Mouse (Mus musculus) heart, adult 8-10 months (tissue): ENCODE data around the gene Pde4d. TPM values are rescaled to one million over a fixed set of nuclear protein-coding genes. Genes with fewer than 3 reads are reported as not detected.

Source experiments
- DNase-seq: peaks from one replicate; pipeline ENCODE4 v3.0.0; 2022; ENCODE audit warnings: low spot score
- total RNA-seq, 4 experiments: library from RNA; stranded (reverse); gene quantifications; 2 replicates each; pipeline ENCODE4 v1.2.4; 2022

The Pde4d gene
- total RNA-seq, 4 experiments from 2014 or later: 35.5 to 45.7 (median 42.5) TPM

DNA sequence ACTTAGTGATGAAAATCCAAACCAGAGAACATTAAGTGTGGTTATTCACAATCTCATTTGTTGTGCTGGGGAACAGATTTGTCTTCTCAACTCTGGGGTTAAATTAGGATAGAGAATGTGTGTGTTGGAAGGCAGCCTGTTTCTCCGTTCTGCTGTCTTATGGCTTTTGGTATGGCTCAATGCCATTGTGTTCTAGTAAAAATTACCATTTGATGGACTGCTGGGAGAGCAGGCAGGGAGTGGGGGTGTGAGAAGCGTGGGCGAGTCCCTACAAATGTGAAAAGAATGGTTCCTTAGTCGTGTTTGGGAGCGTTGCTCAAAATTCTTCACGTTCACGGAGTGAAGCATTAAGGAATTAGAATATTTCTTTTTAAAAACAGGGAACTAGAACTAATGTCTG is 597.4 kb downstream of the Pde4d start:
- no peak for DNase-seq

GRCm38 (mm10) chr13:109052805-109053204 is 603.1 kb downstream of the Pde4d start:
- DNase-seq: no peak

GRCm38 (mm10) chr13:109053242-109054018 is 603.7 kb downstream of the Pde4d start:
- peak; percentile 20 for DNase-seq

DNA sequence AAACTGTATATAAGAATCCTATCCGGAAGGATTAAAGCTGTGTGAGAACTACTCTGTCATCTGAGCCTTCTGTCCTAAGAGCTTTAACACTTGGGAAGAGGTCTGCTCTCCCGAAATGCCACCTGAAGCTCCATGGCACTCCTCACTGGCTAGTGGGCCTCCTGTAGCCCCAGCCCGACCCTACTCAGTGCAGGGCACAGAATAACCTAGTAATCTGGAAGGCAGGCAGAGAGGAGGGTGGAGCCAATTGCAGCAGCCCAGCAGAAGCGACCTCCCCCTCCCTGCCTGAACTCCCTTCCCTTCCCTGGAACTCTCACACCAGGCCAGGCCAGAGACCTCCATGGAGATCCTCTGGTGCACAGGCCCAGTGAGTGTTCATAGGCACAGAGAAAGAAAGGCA is 608.3 kb downstream of the Pde4d start:
- DNase-seq: no peak

DNA sequence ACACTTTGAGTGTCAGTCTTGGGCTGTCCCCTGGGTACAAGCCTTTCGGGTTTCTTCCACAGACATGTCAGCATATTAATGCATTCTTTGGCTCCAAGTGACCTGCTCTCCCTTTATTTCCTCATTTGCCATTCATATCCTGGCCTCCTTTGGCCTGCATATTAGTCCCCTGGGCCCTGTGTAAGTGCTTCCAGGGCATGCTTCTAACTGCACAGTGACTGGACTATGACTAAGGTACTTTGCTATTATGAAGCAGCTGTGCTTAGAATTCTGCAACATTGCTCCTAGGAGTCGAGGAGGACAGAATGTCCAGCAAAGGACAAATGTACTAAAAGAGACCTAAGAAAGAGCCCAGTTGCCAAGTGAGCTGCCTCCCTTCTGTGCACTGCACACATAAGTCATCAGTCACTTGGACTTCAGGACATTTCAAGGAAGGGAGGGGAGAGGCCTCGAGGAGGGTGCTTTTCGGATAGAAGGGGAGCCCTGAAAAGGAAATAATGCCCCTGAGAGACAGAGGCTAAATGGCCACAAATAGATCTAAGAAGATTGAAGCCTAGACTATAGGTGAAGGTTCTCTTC is 616.9 kb downstream of the Pde4d start:
- peak; percentile 11 for DNase-seq

DNA sequence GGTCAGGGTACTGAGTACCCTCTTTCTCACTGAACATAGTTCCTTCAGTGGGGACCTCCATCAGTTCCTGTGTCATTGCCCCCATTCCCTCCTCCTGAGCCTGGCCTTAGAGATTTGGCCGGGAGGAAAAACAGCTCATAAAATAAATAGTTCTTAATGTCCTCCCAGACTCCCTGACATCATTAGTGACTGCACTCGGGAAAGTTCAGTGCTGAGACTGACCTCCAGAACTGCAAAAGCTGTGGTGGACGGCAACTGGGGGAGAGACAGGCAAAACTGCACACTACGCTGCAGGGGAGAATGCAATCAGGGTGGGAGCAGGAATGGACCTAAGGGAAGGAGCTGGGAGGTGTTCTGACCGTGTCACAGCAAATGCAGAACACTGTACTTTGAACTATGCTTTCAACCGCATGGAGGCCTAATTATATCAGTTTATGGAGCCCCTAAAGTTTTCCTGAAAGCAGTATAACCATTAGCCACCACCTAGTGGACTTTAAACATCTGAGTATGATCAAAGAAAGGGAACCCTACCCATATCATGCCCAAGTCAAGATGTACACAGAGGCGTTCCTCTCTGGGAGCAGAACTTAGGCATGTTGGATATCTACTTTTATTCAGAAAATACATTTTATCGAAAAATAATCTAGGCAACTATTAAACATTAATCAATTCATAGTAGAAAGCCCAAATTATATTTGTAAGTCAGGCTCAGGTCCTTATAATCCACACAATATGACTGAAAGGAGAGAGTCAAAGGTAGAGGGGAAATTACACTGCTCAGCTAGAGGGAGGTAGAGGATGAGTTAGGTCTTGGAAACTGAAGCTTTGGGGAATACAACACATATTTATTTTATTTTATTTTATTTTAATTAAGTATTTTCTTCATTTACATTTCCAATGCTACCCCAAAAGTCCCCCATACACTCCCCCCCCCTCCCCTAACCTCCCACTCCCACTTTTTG is 618.8 kb downstream of the Pde4d start:
- no peak for DNase-seq

DNA sequence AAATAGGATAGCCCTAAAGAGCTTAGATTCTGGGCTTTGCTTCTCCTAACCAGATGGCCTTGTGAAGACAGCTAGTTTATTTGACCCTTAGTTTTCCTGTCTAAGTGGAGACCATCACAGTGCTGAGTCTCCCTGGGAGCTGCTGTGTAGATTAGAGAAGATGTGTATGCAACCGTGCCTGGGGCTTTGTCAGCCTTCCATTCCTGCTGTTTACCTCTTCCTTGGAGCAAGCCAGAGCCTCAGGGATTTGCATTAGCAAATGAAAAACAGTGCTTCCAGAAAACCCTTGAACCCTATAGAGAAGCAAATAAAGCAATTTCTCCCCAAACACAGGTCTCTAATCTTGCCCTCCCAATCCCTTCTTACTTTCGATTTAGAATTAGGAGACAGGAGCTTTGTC is 623.6 kb downstream of the Pde4d start:
- DNase-seq: no peak

DNA sequence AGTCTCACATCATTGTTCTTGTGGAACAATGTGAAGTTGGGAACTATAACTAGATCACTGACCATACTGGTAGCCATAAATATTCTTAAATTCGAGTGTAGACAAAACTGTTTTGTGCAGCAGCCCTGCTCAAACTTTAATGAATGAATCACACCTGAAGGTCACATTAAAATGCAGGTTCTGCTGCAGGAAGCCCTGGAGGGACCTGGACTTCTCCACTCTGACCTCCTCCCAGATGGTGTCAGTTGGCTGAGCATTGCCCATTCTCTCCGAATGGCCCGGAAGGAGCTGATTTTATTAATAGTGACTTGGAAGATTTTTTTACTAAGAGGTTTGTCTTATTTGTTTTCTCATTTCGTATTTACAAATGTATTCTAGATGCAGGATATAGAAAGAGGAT is 624.3 kb downstream of the Pde4d start:
- DNase-seq: no peak

GRCm38 (mm10) chr13:109092654-109093053 is 642.9 kb downstream of the Pde4d start:
- no peak for DNase-seq

- DNase-seq: no peak
Observed at GRCm38 (mm10) chr13:109096654-109097053, 646.9 kb downstream of the Pde4d start.

- peak; percentile 15 for DNase-seq
Observed at GRCm38 (mm10) chr13:109116004-109116341, 666.2 kb downstream of the Pde4d start.

DNA sequence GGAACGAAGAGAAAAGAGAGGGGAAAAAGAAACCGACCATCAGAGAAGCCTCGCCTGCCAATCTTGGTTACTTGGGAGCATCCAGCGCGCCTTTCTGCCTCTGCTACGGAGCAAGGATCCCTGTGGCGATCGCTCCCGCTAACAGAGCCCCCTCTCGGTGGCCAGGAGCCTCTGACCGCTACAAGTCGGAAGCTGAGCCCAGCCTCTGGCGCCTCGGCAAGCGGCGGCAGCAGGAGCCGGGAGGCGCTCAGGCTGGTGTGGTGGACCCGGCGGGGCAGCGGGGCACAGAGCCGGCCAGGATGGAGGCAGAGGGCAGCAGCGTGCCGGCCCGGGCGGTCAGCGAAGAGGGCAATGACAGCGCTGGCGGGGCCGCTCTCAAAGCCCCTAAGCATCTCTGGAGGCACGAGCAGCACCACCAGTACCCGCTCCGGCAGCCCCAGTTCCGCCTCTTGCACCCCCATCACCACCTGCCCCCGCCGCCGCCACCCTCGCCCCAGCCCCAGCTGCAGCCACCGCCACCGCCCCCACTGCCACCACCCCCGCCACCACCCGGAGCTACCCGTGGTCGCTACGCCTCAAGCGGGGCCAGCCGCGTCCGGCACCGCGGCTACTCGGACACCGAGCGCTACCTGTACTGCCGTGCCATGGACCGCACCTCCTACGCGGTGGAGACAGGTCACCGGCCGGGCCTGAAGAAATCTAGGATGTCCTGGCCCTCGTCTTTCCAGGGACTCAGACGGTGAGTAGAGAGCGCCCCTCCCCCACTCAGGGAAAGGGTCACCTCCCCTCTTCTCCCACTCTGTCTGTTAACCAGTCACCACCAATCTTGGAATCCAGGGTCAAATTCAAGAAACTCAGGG is 666.8 kb downstream of the Pde4d start:
- no peak for DNase-seq

DNA sequence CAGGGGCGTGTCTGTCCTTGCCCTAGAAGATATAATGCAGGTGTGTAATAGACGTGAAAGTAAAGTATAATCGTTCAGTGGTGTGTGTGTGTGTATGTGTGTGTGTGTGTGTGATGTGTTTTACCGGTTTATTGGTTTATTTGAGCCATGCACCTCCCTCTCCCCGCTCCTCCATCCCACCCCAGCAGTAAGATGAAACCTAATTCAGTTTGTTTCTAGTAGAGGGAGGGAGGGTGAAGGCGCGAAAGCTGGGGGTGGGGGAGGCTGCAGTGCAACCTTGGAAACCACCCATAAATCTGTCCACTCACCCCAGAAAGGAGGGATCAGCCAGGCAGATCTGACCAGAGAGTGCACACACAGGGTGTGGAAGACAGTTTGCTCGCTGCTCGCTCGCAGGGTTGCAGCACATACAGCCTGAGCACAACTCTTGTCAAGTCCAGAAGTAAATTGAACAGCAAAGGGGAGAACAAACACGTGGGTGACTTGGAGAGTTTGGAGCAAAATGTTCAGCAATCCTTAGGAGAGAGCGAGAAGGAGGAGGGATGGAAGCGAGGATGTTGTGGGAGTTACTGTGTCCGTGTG is 667.6 kb downstream of the Pde4d start:
- no peak for DNase-seq

DNA sequence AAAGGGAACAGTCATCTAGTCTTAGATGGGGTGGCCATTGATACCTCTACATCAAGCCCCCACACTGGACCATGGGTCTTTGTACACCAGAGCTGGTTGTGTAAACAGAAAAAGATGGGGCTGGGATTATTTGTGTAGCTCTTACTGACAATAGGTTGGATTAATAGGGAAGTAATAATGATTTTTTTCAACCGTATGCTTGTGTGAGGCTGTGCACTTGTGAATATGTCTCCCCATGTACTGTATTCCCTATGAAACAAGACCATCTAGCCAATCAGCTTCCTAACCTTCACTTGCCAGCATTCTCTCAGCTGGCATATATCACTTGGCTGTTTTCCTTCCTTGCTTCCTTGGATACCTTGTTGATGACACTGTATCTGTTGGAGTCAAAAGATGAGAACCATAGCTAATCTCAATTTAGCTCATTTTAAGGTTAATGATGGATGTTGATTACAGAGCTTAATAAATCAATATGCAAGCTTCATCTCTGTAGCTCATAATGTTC is 668.6 kb downstream of the Pde4d start:
- no peak for DNase-seq

GRCm38 (mm10) chr13:109121867-109122266 is 672.1 kb downstream of the Pde4d start:
- DNase-seq: no peak

GRCm38 (mm10) chr13:109136405-109136804 is 686.7 kb downstream of the Pde4d start:
- no peak for DNase-seq

GRCm38 (mm10) chr13:109158703-109159102 is 709.0 kb downstream of the Pde4d start:
- DNase-seq: no peak

GRCm38 (mm10) chr13:109168556-109169334 is 719.0 kb downstream of the Pde4d start:
- DNase-seq: no peak

DNA sequence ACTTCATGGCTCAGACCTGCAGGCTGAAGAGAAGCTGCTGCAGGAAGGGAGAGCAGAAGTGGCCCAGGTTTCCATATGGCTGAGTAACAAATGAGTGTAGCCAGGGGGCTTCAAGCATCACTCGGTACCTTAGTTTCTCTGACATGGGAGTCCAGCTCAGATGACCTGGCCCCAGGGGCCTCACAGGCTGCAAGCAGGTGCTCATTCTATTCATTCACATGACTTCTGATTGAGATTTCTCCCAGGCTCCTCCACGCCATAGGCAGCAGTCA is 719.5 kb downstream of the Pde4d start:
- DNase-seq: no peak

GRCm38 (mm10) chr13:109171688-109172087 is 721.9 kb downstream of the Pde4d start:
- no peak for DNase-seq
